ENCODE assay signal across 9 mouse cellular contexts in genomic region chr7:113767546-113767945, GRCm38 (mm10). TPM values are rescaled to one million over a fixed set of nuclear protein-coding genes. Genes with fewer than 3 reads are reported as not detected.
DNase-seq lines count a peak whose midpoint lies in the region; ATAC-seq and TF ChIP-seq lines count a peak whose summit lies in the region.
"Had no signal": no experiment of that assay in that cellular context is flagged by ENCODE, and none has a peak within 500 bp of the region (broad histone marks: within the 10 kb centered on the region; RNA-seq: fewer than 3 reads in every experiment).

No protein-coding gene starts in this region.

- peak overlapping the region; percentile 22; the same call in 1 of the 2 replicates for H3K4me2 ChIP-seq in forebrain, embryonic 12.5 days
- H3K4me2 ChIP-seq in neural tube, embryonic 12.5 days (replicated peaks) = peak overlapping the region; percentile 95

- TF ChIP-seq CTCF in layer of hippocampus, adult 2 months (conservative IDR thresholded peaks at IDR 0.05) = no peak

- peak overlapping the region; percentile 77 for H3K4me3 ChIP-seq in layer of hippocampus, adult 2 months
- peak overlapping the region; percentile 16; the same call in 1 of the 2 replicates for H3K4me3 ChIP-seq in forebrain, embryonic 12.5 days (replicated peaks)
- peak overlapping the region; percentile 66 for H3K4me3 ChIP-seq in hindbrain, embryonic 10.5 days
- H3K4me3 ChIP-seq in neural tube, embryonic 12.5 days = peak overlapping the region; percentile 15

- no peak overlapping the region for H3K9ac ChIP-seq in forebrain, embryonic 12.5 days
- H3K9ac ChIP-seq in neural tube, embryonic 12.5 days = no peak overlapping the region

- peaks cover 9% of the 10 kb centered on the region for H3K9me3 ChIP-seq in forebrain, embryonic 12.5 days
- H3K9me3 ChIP-seq in hindbrain, embryonic 10.5 days = peaks cover 10% of the 10 kb centered on the region
- peaks cover 6% of the 10 kb centered on the region; the same call in 1 of the 2 replicates for H3K9me3 ChIP-seq in neural tube, embryonic 12.5 days

- H3K36me3 ChIP-seq in forebrain, embryonic 12.5 days (replicated peaks) = no peaks in the 10 kb centered on the region
- H3K36me3 ChIP-seq in hindbrain, embryonic 10.5 days = no peaks in the 10 kb centered on the region
- no peaks in the 10 kb centered on the region for H3K36me3 ChIP-seq in neural tube, embryonic 12.5 days

- DNase-seq in layer of hippocampus, adult 2 months (ENCODE audit: low spot score in 2 of 2) = no peak
- DNase-seq in layer of hippocampus, postnatal 36 days = no peak
- no peak for DNase-seq in hindbrain, embryonic 10.5 days (ENCODE audit: low spot score)
- DNase-seq in thymus, postnatal 14 days = no peak
- DNase-seq in right cerebral cortex, postnatal 36 days (ENCODE audit: low spot score in 2 of 2) = no peak
- DNase-seq: lung, postnatal 4 days had no signal

- H3K27ac ChIP-seq in layer of hippocampus, adult 2 months = no peak overlapping the region
- no peak overlapping the region for H3K27ac ChIP-seq in forebrain, embryonic 12.5 days
- peak overlapping the region; percentile 59 for H3K27ac ChIP-seq in hindbrain, embryonic 10.5 days
- H3K27ac ChIP-seq in neural tube, embryonic 12.5 days = no peak overlapping the region

- peaks cover 63% of the 10 kb centered on the region for H3K27me3 ChIP-seq in forebrain, embryonic 12.5 days
- H3K27me3 ChIP-seq in hindbrain, embryonic 10.5 days (ENCODE audit: insufficient read depth, poor library complexity, severe bottlenecking) = peaks cover 62% of the 10 kb centered on the region
- peaks cover 40% of the 10 kb centered on the region for H3K27me3 ChIP-seq in neural tube, embryonic 12.5 days (replicated peaks)

- peaks cover 36% of the 10 kb centered on the region for H3K4me1 ChIP-seq in forebrain, embryonic 12.5 days
- H3K4me1 ChIP-seq in hindbrain, embryonic 10.5 days (replicated peaks) = peaks cover 49% of the 10 kb centered on the region
- peaks cover 18% of the 10 kb centered on the region; the same call in 1 of the 2 replicates for H3K4me1 ChIP-seq in neural tube, embryonic 12.5 days

- 13% methylated on average over 6 of the region's 6 CpGs for WGBS in forebrain, embryonic 12.5 days
- 12% methylated on average over 6 of the region's 6 CpGs for WGBS in hindbrain, embryonic 10.5 days
- WGBS in neural tube, embryonic 12.5 days = 18% methylated on average over 6 of the region's 6 CpGs

- no peak for ATAC-seq in forebrain, embryonic 12.5 days (ENCODE audit: low FRiP score)
- ATAC-seq in neural tube, embryonic 12.5 days (ENCODE audit: low FRiP score, low read depth) = no peak
- ATAC-seq in granulocyte monocyte progenitor cell, adult 5-6 weeks (replicated peaks; ENCODE audit: poor library complexity, severe bottlenecking) = no peak

RNA-seq across cellular contexts. Expression of gene Spon1, which starts 1.7 kb away (rescaled TPM):
- total RNA-seq in layer of hippocampus, adult 2 months (2021) = 10 to 100 TPM; 68.1 to 68.6 TPM
- 10 to 100 TPM; 65.4 to 66.9 TPM for total RNA-seq in layer of hippocampus, postnatal 36 days (2021)
- 12.5 and 14.8 TPM in 2 replicates for polyA plus RNA-seq in forebrain, embryonic 12.5 days (2016; fragmentation: Nextera tagmentation; extraction: Ambion mirVana)
- 52.8 and 77.1 TPM in 2 replicates for polyA plus RNA-seq in hindbrain, embryonic 10.5 days (2016; fragmentation: Nextera tagmentation; extraction: Ambion mirVana)
- 85.9 and 86.4 TPM in 2 replicates for polyA plus RNA-seq in neural tube, embryonic 12.5 days (2016; fragmentation: Nextera tagmentation; extraction: Ambion mirVana)
- not detected in 2 replicates for total RNA-seq in granulocyte monocyte progenitor cell, adult 5-6 weeks (2014; fragmentation: Nextera tagmentation)
- total RNA-seq in granulocyte monocyte progenitor cell, adult 5-6 weeks (2017) = not detected in 2 replicates

Comparison
In these comparisons a context has a peak if more than half of its experiments do, and no peak if none do; other contexts are left out.
1. H3K4me3 ChIP-seq: peak in every context shown above with its lines; median percentile 77 in layer of hippocampus, adult 2 months; 66 in hindbrain, embryonic 10.5 days; 16 in forebrain, embryonic 12.5 days; 15 in neural tube, embryonic 12.5 days.
2. RNA of gene Spon1, which starts 1.7 kb away (total RNA-seq): 68.1 to 68.6 TPM in layer of hippocampus, adult 2 months and 65.4 to 66.9 TPM in layer of hippocampus, postnatal 36 days; not detected in granulocyte monocyte progenitor cell, adult 5-6 weeks; every median in the first group is over 10 times any median in the second.